Mouse (Mus musculus): Measurements from ENCODE around the gene Mcf2l.

Gene Mcf2l

GRCm38 (mm10) chr8:12873357-12874046 lies at the start of gene Mcf2l:
Gene Mcf2l, plus strand, starts transcription at chr8:12873806.
- DNase-seq (ENCODE audit: extremely low spot score, low read depth, low spot score) = peak; percentile 31

- no peak for DNase-seq (ENCODE audit: extremely low spot score, low read depth, low spot score)
Observed at GRCm38 (mm10) chr8:12824562-12824961, 49.0 kb upstream of the Mcf2l start.

GRCm38 (mm10) chr8:12825236-12825635 lies 48.4 kb upstream of the Mcf2l start:
- no peak for DNase-seq (ENCODE audit: extremely low spot score, low read depth, low spot score)

- DNase-seq (ENCODE audit: extremely low spot score, low read depth, low spot score) = no peak
Observed at GRCm38 (mm10) chr8:12825686-12826237, 47.8 kb upstream of the Mcf2l start.

- DNase-seq (ENCODE audit: extremely low spot score, low read depth, low spot score) = no peak
Observed at GRCm38 (mm10) chr8:12827124-12827523, 46.5 kb upstream of the Mcf2l start.

GRCm38 (mm10) chr8:12828298-12828697 lies 45.3 kb upstream of the Mcf2l start:
- DNase-seq (ENCODE audit: extremely low spot score, low read depth, low spot score) = no peak

GRCm38 (mm10) chr8:12829381-12829780 lies 44.2 kb upstream of the Mcf2l start:
- no peak for DNase-seq (ENCODE audit: extremely low spot score, low read depth, low spot score)

GRCm38 (mm10) chr8:12831659-12832589 lies 41.7 kb upstream of the Mcf2l start:
- DNase-seq (ENCODE audit: extremely low spot score, low read depth, low spot score) = no peak

- DNase-seq (ENCODE audit: extremely low spot score, low read depth, low spot score) = no peak
Observed at GRCm38 (mm10) chr8:12833616-12834015, 40.0 kb upstream of the Mcf2l start.

GRCm38 (mm10) chr8:12840834-12841233 lies 32.8 kb upstream of the Mcf2l start:
- no peak for DNase-seq (ENCODE audit: extremely low spot score, low read depth, low spot score)

GRCm38 (mm10) chr8:12842342-12842995 lies 31.1 kb upstream of the Mcf2l start:
- no peak for DNase-seq (ENCODE audit: extremely low spot score, low read depth, low spot score)

GRCm38 (mm10) chr8:12844347-12844950 lies 29.2 kb upstream of the Mcf2l start:
- DNase-seq (ENCODE audit: extremely low spot score, low read depth, low spot score) = no peak

GRCm38 (mm10) chr8:12846447-12846846 lies 27.2 kb upstream of the Mcf2l start:
- no peak for DNase-seq (ENCODE audit: extremely low spot score, low read depth, low spot score)

GRCm38 (mm10) chr8:12851241-12851640 lies 22.4 kb upstream of the Mcf2l start:
- no peak for DNase-seq (ENCODE audit: extremely low spot score, low read depth, low spot score)

- no peak for DNase-seq (ENCODE audit: extremely low spot score, low read depth, low spot score)
Observed at GRCm38 (mm10) chr8:12856038-12856437, 17.6 kb upstream of the Mcf2l start.

- DNase-seq (ENCODE audit: extremely low spot score, low read depth, low spot score) = no peak
Observed at GRCm38 (mm10) chr8:12863061-12863460, 10.5 kb upstream of the Mcf2l start.

- no peak for DNase-seq (ENCODE audit: extremely low spot score, low read depth, low spot score)
Observed at GRCm38 (mm10) chr8:12863608-12864007, 10.0 kb upstream of the Mcf2l start.

GRCm38 (mm10) chr8:12865790-12866189 lies 7.8 kb upstream of the Mcf2l start:
- no peak for DNase-seq (ENCODE audit: extremely low spot score, low read depth, low spot score)

GRCm38 (mm10) chr8:12869661-12870060 lies 3.9 kb upstream of the Mcf2l start:
- DNase-seq (ENCODE audit: extremely low spot score, low read depth, low spot score) = no peak

GRCm38 (mm10) chr8:12870656-12871055 lies 3.0 kb upstream of the Mcf2l start:
- no peak for DNase-seq (ENCODE audit: extremely low spot score, low read depth, low spot score)

GRCm38 (mm10) chr8:12871461-12871860 lies 2.1 kb upstream of the Mcf2l start:
- DNase-seq (ENCODE audit: extremely low spot score, low read depth, low spot score) = no peak
